Mouse (Mus musculus) neural tube, embryonic 12.5 days (tissue): Measurements from ENCODE around the gene Foxn1. TPM values are rescaled to one million over a fixed set of nuclear protein-coding genes. Genes with fewer than 3 reads are reported as not detected.

ENCODE experiments used
- ATAC-seq: fragments of 200-750 bp; cut with Nextera tagmentation; 2 replicates; pipeline ENCODE4 v1.8.0; 2017; ENCODE audit warnings: low read depth, mild to moderate bottlenecking, moderate TSS enrichment, moderate library complexity; ENCODE audit not compliant: low FRiP score
- H3K27ac ChIP-seq: fragments of 300-500 bp; sonication (generic); 2 replicates; pipeline ENCODE4 v1.5.1; 2016
- H3K27me3 ChIP-seq: fragments of 300-500 bp; sonication (generic); replicated peaks from 2 replicates; pipeline ENCODE4 v1.6.1; 2016; ENCODE audit warnings: mild to moderate bottlenecking
- H3K36me3 ChIP-seq: fragments of 300-500 bp; sonication (generic); 2 replicates; pipeline ENCODE4 v1.6.1; 2016; ENCODE audit warnings: mild to moderate bottlenecking
- H3K4me1 ChIP-seq: fragments of 300-500 bp; sonication (generic); 2 replicates; pipeline ENCODE4 v1.6.1; 2016
- H3K4me2 ChIP-seq: fragments of 300-500 bp; sonication (generic); replicated peaks from 2 replicates; pipeline ENCODE4 v1.6.1; 2016; ENCODE audit warnings: mild to moderate bottlenecking
- H3K4me3 ChIP-seq: fragments of 300-500 bp; sonication (generic); 2 replicates; pipeline ENCODE4 v1.5.1; 2016
- H3K9ac ChIP-seq: fragments of 300-500 bp; sonication (generic); 2 replicates; pipeline ENCODE4 v1.6.1; 2016; ENCODE audit warnings: mild to moderate bottlenecking
- H3K9me3 ChIP-seq: fragments of 300-500 bp; sonication (generic); 2 replicates; pipeline ENCODE4 v1.6.1; 2016; ENCODE audit warnings: mild to moderate bottlenecking
- WGBS: fragments of 180-500 bp; shearing (Covaris S2); methylation state at CpG from one replicate; pipeline ENCODE4 v1.1.7; 2016; 5-methylcytosine and 5-hydroxymethylcytosine counted together
- polyA plus RNA-seq: library from polyadenylated mRNA; unstranded; fragments of >200 nt; fragmentation: Nextera tagmentation; extraction: Ambion mirVana; gene quantifications from 2 replicates; pipeline ENCODE4 v1.2.1, GENCODE M21; 2016

Foxn1 gene
- polyA plus RNA-seq, 1 experiment from 2014 or later: not detected

DNA sequence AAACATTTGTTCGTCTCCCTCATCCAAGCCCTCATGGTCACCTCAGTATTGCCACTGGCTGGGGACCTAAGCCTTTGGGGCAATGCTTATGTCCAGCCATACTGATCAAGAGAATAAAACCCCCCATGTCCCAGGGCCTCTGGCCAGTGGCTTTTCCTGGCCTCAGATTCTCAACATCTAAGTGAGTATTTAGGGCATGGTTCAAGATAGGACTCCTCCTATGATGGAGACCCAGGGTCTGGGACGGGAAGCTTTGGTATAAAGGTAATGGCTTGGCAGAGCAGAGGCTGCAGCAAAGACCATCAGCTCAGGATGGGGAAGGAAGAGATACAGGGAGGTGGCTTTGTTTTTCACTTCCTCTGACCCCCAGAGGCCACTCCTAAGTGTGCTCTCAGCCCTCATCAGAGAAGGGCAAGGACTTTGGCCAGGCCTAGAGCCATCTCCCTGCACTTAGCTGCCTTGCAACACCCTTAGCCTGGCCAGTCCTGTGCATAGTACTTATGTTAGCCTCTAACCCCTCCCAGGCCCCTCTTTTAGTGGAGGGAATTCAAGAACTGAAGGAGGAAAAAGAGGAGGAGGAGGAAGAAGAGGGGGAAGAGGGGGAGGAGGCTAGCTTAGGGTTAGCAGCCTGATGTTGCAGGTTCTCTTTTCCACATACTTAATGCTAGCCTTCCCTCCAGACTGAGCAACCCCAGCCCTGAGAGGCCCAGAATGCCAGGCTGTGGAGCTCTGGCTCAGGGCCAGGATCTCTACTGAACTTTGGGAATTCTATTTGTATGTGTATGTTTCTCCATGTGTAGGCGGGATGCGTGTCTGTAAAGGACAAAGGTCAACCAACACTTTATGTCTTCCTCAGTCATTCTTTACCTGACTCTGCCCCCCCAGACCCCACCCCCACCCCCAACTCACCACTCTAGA, 36.7 kb downstream of the Foxn1 start:
- Histone ChIP-seq H3K27ac (no peak overlapping the region), H3K36me3 (peaks cover 17% of the 10 kb centered on the region)

DNA sequence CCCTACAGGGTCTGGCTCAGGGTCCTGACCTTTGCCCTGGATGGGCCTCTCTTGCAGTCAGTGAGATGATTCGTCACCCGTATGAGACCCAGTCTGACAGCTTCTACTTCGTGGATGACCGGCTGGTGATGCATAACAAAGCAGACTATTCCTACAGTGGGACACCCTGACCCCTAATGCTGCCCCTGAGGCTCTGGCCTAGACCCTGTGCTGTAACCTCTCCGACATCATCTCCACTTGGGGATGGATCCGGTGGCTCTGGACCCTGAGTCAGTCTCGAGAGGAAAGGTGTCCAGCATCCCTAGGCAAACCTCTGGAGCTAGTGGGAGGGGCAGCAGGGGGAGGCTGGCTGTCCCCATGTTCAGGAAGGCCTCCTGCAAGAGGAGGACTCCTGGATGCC, 37.9 kb downstream of the Foxn1 start:
- Histone ChIP-seq H3K9ac (no peak overlapping the region), H3K4me2 (no peak overlapping the region)
- ATAC-seq: no peak

More for the DNA sequence above, 36.7 kb downstream of the Foxn1 start:
- no peaks in the 10 kb centered on the region for H3K27me3 ChIP-seq
- H3K4me2 ChIP-seq: no peak overlapping the region
- H3K9me3 ChIP-seq: no peaks in the 10 kb centered on the region
- no peak overlapping the region for H3K4me3 ChIP-seq
- H3K4me1 ChIP-seq: peaks cover 23% of the 10 kb centered on the region
- H3K9ac ChIP-seq: no peak overlapping the region
- no peak for ATAC-seq
- WGBS: 87% methylated on average over 4 of the region's 4 CpGs

GRCm38 (mm10) chr11:78347908-78348307, 38.5 kb downstream of the Foxn1 start:
- Histone ChIP-seq H3K4me2 (no peak overlapping the region), H3K27ac (no peak overlapping the region), H3K9ac (no peak overlapping the region), H3K36me3 (peaks cover 17% of the 10 kb centered on the region), H3K9me3 (no peaks in the 10 kb centered on the region), H3K4me1 (peaks cover 31% of the 10 kb centered on the region), H3K4me3 (no peak overlapping the region), H3K27me3 (no peaks in the 10 kb centered on the region)
- WGBS: 76% methylated on average over 9 of the region's 9 CpGs
- no peak for ATAC-seq

More for the DNA sequence above, 37.9 kb downstream of the Foxn1 start:
- Histone ChIP-seq H3K27me3 (no peaks in the 10 kb centered on the region), H3K27ac (no peak overlapping the region), H3K4me3 (no peak overlapping the region), H3K4me1 (peaks cover 31% of the 10 kb centered on the region), H3K9me3 (no peaks in the 10 kb centered on the region), H3K36me3 (peaks cover 17% of the 10 kb centered on the region)
- WGBS: 34% methylated on average over 7 of the region's 7 CpGs

DNA sequence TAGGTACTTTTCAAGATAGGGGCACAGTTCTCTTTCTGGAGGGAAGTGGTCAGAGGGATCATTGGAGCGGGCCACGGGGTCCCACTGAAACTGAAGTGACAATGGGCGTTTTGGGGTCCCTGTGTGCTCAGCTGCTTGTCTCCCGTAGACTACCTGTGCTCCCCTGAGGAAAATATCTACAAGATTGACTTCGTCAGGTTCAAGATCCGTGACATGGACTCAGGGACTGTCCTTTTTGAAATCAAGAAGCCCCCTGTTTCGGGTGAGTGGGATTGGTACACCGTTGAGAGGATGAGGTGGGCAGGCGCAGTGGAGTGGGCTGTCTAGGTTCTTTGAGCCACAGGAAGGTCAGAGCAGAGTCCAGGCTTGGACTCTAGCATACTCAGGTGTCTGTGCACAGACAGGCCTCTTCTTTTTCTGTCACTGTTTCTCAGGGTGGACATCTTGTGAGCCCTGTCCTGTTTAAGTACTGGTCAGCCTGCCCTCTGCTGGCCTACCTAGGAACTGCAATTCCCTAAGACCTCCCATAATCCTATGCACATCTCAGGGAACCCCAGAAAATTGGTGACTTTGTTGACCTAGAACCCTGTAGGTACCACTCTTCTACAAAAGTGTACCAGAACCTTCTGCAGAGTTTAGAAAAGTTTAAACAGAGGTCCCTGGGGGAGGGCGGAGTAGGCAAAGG, 39.1 kb downstream of the Foxn1 start:
- no peak overlapping the region for H3K27ac ChIP-seq

DNA sequence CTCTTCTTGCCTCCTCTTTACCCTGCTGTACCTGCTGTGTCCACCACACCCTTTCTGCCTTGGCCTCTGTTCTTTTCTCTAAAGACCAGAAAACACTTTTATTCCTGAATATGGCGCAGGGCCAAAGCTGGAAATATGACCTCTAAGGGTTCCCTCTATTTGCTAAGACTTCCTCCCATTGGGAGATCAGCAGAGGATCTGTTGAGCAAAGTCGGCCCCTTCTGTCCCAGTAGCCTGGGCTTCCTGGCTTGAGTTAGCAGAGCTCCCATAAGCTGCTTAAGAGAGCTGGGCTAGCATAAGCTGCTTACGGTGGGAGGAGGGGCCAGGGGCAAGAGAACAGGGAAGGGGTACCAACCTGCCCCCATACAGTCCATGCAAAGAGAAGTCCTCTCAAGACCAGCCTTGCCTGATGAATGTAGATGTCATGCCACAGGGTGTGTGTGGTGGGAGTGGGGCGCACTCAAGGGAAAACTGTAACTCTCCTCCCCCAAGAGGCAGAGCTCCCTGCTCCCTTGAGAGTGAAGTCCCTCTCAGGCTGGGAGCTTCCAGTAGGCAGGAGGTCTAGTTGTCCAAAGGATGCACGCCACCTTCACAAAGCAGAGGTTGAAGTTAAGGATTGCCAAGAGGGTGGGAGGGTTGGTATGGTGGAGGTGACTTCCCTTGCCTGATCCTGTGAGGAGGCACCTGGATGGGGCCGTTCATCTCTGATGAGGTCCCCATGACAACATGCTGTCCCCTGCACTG, 39.9 kb downstream of the Foxn1 start:
- H3K4me1 ChIP-seq: peaks cover 31% of the 10 kb centered on the region
- no peak overlapping the region; the same call in 1 of the 2 replicates for H3K27ac ChIP-seq
- H3K27me3 ChIP-seq: no peaks in the 10 kb centered on the region
- H3K4me2 ChIP-seq: peak overlapping the region; percentile 12; the same call in 1 of the 2 replicates
- H3K9ac ChIP-seq: no peak overlapping the region
- no peak overlapping the region for H3K4me3 ChIP-seq
- 92% methylated on average over 6 of the region's 6 CpGs for WGBS
- H3K9me3 ChIP-seq: no peaks in the 10 kb centered on the region
- no peak for ATAC-seq
- peaks cover 20% of the 10 kb centered on the region for H3K36me3 ChIP-seq

More for the DNA sequence above, 39.1 kb downstream of the Foxn1 start:
- Histone ChIP-seq H3K4me1 (peaks cover 31% of the 10 kb centered on the region), H3K27me3 (no peaks in the 10 kb centered on the region), H3K4me3 (no peak overlapping the region), H3K9me3 (no peaks in the 10 kb centered on the region), H3K36me3 (peaks cover 17% of the 10 kb centered on the region), H3K4me2 (no peak overlapping the region), H3K9ac (no peak overlapping the region)
- 90% methylated on average over 10 of the region's 10 CpGs for WGBS
- ATAC-seq: no peak

GRCm38 (mm10) chr11:78345801-78346200, 40.6 kb downstream of the Foxn1 start:
- Histone ChIP-seq H3K27ac (no peak overlapping the region), H3K36me3 (peaks cover 27% of the 10 kb centered on the region), H3K4me1 (peaks cover 31% of the 10 kb centered on the region), H3K9me3 (no peaks in the 10 kb centered on the region), H3K4me2 (no peak overlapping the region; the same call in 1 of the 2 replicates), H3K27me3 (no peaks in the 10 kb centered on the region), H3K9ac (no peak overlapping the region), H3K4me3 (no peak overlapping the region)
- ATAC-seq: no peak
- WGBS: 82% methylated on average over 7 of the region's 7 CpGs

DNA sequence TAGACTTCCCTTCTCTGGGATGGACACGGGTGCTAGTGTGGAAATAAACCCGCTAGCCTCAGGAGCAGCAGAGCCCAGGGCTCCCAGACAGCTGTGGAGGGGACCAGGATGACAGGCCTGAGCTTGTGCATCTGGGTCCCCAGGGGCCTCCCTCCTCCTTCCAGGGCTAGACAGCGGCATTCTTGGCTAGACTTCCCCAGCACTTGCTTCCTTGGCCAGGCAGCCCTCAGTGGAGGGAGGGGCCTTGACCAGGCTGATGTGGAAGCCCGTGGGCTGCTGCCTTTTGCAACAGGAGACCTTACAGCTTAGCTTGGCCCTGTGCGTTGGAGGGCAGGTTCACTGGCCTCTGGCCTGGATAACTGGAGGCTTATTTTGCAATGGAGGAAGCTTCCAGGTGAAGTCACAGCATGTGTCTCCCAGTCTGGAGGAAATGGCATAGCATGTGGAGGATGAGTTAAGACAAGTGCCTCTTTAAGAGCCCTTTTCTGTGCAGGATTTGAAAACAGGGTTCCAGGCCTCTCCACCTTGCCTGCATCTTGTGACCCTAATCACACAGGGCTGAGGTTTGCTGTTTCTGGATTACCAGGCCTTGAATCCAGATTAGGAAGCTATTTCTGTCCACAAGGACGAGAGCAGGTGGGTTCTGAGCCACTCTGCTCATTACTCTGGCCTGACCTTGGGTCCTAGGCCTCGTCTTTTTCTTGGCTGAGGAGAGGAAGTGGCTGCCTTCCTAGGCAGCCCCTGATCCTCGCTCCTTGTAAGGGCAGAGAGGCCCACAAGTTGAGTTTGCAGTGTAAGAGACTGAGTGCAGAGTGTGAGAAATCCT, 41.3 kb downstream of the Foxn1 start:
- peak overlapping the region; percentile 90 for H3K4me2 ChIP-seq
- peaks cover 33% of the 10 kb centered on the region for H3K36me3 ChIP-seq
- WGBS: 64% methylated on average over 8 of the region's 8 CpGs
- no peak for ATAC-seq
- H3K4me1 ChIP-seq: peaks cover 31% of the 10 kb centered on the region
- peak overlapping the region; percentile 35; the same call in 1 of the 2 replicates for H3K9ac ChIP-seq
- H3K9me3 ChIP-seq: no peaks in the 10 kb centered on the region
- no peak overlapping the region for H3K27ac ChIP-seq
- no peak overlapping the region for H3K4me3 ChIP-seq
- H3K27me3 ChIP-seq: no peaks in the 10 kb centered on the region

GRCm38 (mm10) chr11:78344328-78344889, 41.9 kb downstream of the Foxn1 start:
- peaks cover 31% of the 10 kb centered on the region for H3K4me1 ChIP-seq
- WGBS: 88% methylated on average over 6 of the region's 6 CpGs
- H3K9me3 ChIP-seq: no peaks in the 10 kb centered on the region

DNA sequence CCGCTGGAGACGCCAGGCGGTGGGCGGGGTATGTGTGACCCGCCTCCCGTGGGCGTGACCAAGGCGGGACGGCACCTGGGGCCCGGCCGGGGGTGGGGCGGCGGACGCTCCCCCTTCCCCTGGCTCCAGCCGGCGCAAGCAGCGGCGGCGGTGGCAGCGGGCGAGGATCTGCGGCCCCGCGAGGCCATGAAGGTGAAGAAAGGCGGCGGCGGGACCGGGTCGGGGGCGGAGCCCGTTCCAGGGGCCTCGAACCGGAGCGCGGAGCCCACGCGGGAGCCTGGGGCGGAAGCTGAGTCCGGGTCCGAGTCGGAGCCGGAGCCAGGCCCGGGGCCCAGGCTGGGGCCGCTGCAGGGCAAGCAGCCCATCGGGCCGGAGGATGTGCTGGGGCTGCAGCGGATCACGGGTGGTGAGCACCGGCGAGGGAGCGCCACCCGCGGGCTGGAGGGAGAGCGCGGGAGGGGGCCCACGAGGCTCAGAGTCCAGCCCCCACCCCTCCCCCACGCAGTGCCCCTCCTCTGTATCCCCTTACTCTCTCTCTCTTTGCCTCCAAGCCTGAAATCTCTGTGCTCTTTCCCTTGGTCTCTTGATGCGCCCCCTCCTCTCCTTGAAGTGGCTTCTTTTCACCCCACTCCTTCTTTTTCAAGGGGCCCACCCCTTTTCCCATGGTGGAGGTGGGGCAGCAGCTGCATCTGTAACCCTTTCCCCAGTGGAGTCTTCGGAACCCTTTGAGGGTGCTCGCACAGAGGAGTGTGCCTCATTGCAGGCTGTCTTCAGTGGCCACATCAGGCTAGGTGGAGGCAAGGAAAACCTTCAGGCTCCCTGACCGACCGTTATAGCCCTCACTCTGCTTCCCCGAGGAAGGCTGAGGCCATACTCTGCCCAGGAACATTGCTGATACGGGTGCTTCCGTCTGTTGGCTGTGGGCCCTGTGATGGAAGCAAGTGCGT, 42.7 kb downstream of the Foxn1 start, which contains the start of gene Unc119:
Unc119 (plus strand) TSS at position 102 of the 947 bp plus-strand sequence.
- peak; percentile 81 for ATAC-seq
- 2% methylated on average over 63 of the region's 66 CpGs for WGBS

More at GRCm38 (mm10) chr11:78344328-78344889, 41.9 kb downstream of the Foxn1 start:
- Histone ChIP-seq H3K9ac (peak overlapping the region; percentile 93), H3K27me3 (no peaks in the 10 kb centered on the region), H3K27ac (no peak overlapping the region), H3K4me3 (peak overlapping the region; percentile 89), H3K36me3 (peaks cover 40% of the 10 kb centered on the region), H3K4me2 (peak overlapping the region; percentile 90)
- ATAC-seq: no peak; the same call in 1 of the 2 replicates

DNA sequence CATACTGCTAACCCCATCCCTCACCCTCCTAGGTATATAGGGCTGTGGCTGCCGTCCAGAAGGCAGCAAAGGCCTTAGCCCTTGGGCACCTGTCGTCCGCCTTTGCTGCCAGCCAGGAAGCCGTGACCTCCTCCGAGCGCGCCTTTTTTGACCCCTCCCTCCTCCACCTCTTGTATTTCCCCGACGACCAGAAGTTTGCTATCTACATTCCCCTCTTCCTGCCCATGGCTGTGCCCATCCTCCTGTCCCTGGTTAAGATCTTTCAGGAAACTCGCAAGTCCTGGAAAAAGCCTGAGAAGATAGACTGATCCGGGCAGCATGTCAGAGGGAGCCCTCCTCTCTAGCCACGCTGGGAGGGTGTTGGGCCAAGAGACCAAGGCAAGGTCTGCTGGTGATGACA, 44.7 kb downstream of the Foxn1 start:
- no peaks in the 10 kb centered on the region for H3K9me3 ChIP-seq
- H3K4me1 ChIP-seq: peaks cover 27% of the 10 kb centered on the region
- H3K4me3 ChIP-seq: no peak overlapping the region
- H3K36me3 ChIP-seq: peaks cover 45% of the 10 kb centered on the region
- H3K27me3 ChIP-seq: no peaks in the 10 kb centered on the region
- H3K4me2 ChIP-seq: no peak overlapping the region
- ATAC-seq: no peak
- 90% methylated on average over 12 of the region's 12 CpGs for WGBS
- H3K27ac ChIP-seq: no peak overlapping the region
- no peak overlapping the region for H3K9ac ChIP-seq

More for the DNA sequence above, 42.7 kb downstream of the Foxn1 start, which contains the start of gene Unc119:
- H3K9ac ChIP-seq: peak within 1 kb of the TSS; percentile 93
- H3K4me2 ChIP-seq: peak within 1 kb of the TSS; percentile 90
- peaks cover 31% of the 10 kb centered on the region for H3K4me1 ChIP-seq
- peak within 1 kb of the TSS; percentile 89 for H3K4me3 ChIP-seq
- peaks cover 42% of the 10 kb centered on the region for H3K36me3 ChIP-seq
- no peaks in the 10 kb centered on the region for H3K27me3 ChIP-seq
- H3K9me3 ChIP-seq: no peaks in the 10 kb centered on the region
- peak within 1 kb of the TSS; percentile 68; the same call in 1 of the 2 replicates for H3K27ac ChIP-seq
